Comparison of ENCODE assay signal across 29 mouse cellular contexts in genomic region chr3:159663333-159663732, GRCm38 (mm10).
A peak's percentile ranks its signal among the peaks of the same experiment; 100 is the strongest.
DNase-seq lines count a peak whose midpoint lies in the region; ATAC-seq and TF ChIP-seq lines count a peak whose summit lies in the region.
"Had no signal": no experiment of that assay in that cellular context is flagged by ENCODE, and none has a peak within 500 bp of the region (broad histone marks: within the 10 kb centered on the region; RNA-seq: fewer than 3 reads in every experiment).

No protein-coding gene starts in this region.

- no peaks in the 10 kb centered on the region for H3K9me3 ChIP-seq in hindbrain, embryonic 13.5 days
- no peaks in the 10 kb centered on the region for H3K9me3 ChIP-seq in hindbrain, embryonic 16.5 days (ENCODE audit: control insufficient read depth, low read length)
- H3K9me3 ChIP-seq in midbrain, embryonic 13.5 days, result no peaks in the 10 kb centered on the region
- H3K9me3 ChIP-seq in midbrain, embryonic 10.5 days (replicated peaks), result no peaks in the 10 kb centered on the region
- H3K9me3 ChIP-seq in forebrain, postnatal 0 days (ENCODE audit: low read length), result no peaks in the 10 kb centered on the region
- H3K9me3 ChIP-seq in neural tube, embryonic 15.5 days (replicated peaks), result no peaks in the 10 kb centered on the region
- H3K9me3 ChIP-seq: heart, embryonic 10.5 days; heart, embryonic 15.5 days; limb, embryonic 12.5 days; lung, embryonic 15.5 days had no signal

- no peaks in the 10 kb centered on the region for H3K27me3 ChIP-seq in hindbrain, embryonic 13.5 days
- H3K27me3 ChIP-seq in hindbrain, embryonic 16.5 days (replicated peaks; ENCODE audit: control insufficient read depth, insufficient read depth, low read length), result no peaks in the 10 kb centered on the region
- no peaks in the 10 kb centered on the region for H3K27me3 ChIP-seq in midbrain, embryonic 13.5 days
- H3K27me3 ChIP-seq in midbrain, embryonic 10.5 days (ENCODE audit: low read depth, poor library complexity, severe bottlenecking), result no peaks in the 10 kb centered on the region
- H3K27me3 ChIP-seq in forebrain, postnatal 0 days (ENCODE audit: insufficient read depth, low read length), result no peaks in the 10 kb centered on the region
- H3K27me3 ChIP-seq in neural tube, embryonic 15.5 days (replicated peaks), result no peaks in the 10 kb centered on the region
- H3K27me3 ChIP-seq: heart, embryonic 15.5 days; limb, embryonic 12.5 days; lung, embryonic 15.5 days had no signal

- H3K36me3 ChIP-seq in hindbrain, embryonic 13.5 days, result no peaks in the 10 kb centered on the region
- H3K36me3 ChIP-seq in hindbrain, embryonic 16.5 days (ENCODE audit: control insufficient read depth, insufficient read depth, low read length), result no peaks in the 10 kb centered on the region
- H3K36me3 ChIP-seq in midbrain, embryonic 13.5 days, result no peaks in the 10 kb centered on the region
- H3K36me3 ChIP-seq in midbrain, embryonic 10.5 days, result no peaks in the 10 kb centered on the region
- H3K36me3 ChIP-seq in forebrain, postnatal 0 days (ENCODE audit: insufficient read depth), result no peaks in the 10 kb centered on the region
- no peaks in the 10 kb centered on the region for H3K36me3 ChIP-seq in neural tube, embryonic 15.5 days
- H3K36me3 ChIP-seq: heart, embryonic 10.5 days; heart, embryonic 15.5 days; limb, embryonic 12.5 days; lung, embryonic 15.5 days had no signal

- 0 out of 2 replicates have a peak, but pooled peaks have one; percentile 57 for ATAC-seq in hindbrain, embryonic 13.5 days (ENCODE audit: low FRiP score)
- ATAC-seq in hindbrain, embryonic 16.5 days, result no peak
- ATAC-seq in midbrain, embryonic 13.5 days, result peak; percentile 62; the same call in 1 of the 2 replicates
- ATAC-seq in forebrain, postnatal 0 days, result peak; percentile 87
- peak; percentile 55; the same call in 1 of the 2 replicates for ATAC-seq in neural tube, embryonic 15.5 days (ENCODE audit: low FRiP score)
- ATAC-seq: CD4-positive, CD25-positive, alpha-beta regulatory T cell, adult 4 months had no signal

- H3K27ac ChIP-seq in hindbrain, embryonic 13.5 days, result no peak overlapping the region
- H3K27ac ChIP-seq in hindbrain, embryonic 16.5 days (ENCODE audit: low read depth, low read length), result no peak overlapping the region
- H3K27ac ChIP-seq in midbrain, embryonic 13.5 days, result no peak overlapping the region
- H3K27ac ChIP-seq in midbrain, embryonic 10.5 days (replicated peaks), result no peak overlapping the region
- no peak overlapping the region for H3K27ac ChIP-seq in forebrain, postnatal 0 days (ENCODE audit: low read depth, low read length)
- H3K27ac ChIP-seq in neural tube, embryonic 15.5 days (replicated peaks), result no peak overlapping the region
- H3K27ac ChIP-seq: heart, embryonic 10.5 days; heart, embryonic 15.5 days; layer of hippocampus, adult 2 months; left cerebral cortex, adult 2 months; limb, embryonic 12.5 days; lung, embryonic 15.5 days; stomach, postnatal 0 days had no signal

- no peak overlapping the region for H3K4me2 ChIP-seq in hindbrain, embryonic 13.5 days
- no peak overlapping the region for H3K4me2 ChIP-seq in hindbrain, embryonic 16.5 days (ENCODE audit: low read length)
- H3K4me2 ChIP-seq in midbrain, embryonic 13.5 days (replicated peaks), result no peak overlapping the region
- no peak overlapping the region for H3K4me2 ChIP-seq in forebrain, postnatal 0 days (ENCODE audit: low read depth)
- no peak overlapping the region for H3K4me2 ChIP-seq in neural tube, embryonic 15.5 days
- H3K4me2 ChIP-seq: heart, embryonic 15.5 days; limb, embryonic 12.5 days; liver, embryonic 11.5 days; lung, embryonic 15.5 days had no signal

- no peak for TF ChIP-seq CTCF in forebrain, postnatal 0 days (IDR thresholded peaks at IDR 0.05; ENCODE audit: low read depth)

- no peak for DNase-seq in midbrain, embryonic 10.5 days (ENCODE audit: low spot score)
- DNase-seq in forebrain, postnatal 0 days, result peak; percentile 5
- DNase-seq in kidney, adult 9 months, result no peak
- DNase-seq: adrenal gland, postnatal 25 days; cerebellum, adult 2 months; cerebellum, postnatal 14 days; gastrocnemius, postnatal 25 days; heart, adult 11 months; heart, postnatal 4 days; kidney, adult 18-20 months; kidney, postnatal 36 days; right cerebral cortex, postnatal 25 days; spleen, adult 18-20 months; thymus, adult 18-20 months; thymus, postnatal 25 days had no signal

- H3K4me3 ChIP-seq in hindbrain, embryonic 13.5 days, result no peak overlapping the region
- H3K4me3 ChIP-seq in hindbrain, embryonic 16.5 days (ENCODE audit: low read length), result no peak overlapping the region
- no peak overlapping the region for H3K4me3 ChIP-seq in midbrain, embryonic 13.5 days (replicated peaks)
- H3K4me3 ChIP-seq in midbrain, embryonic 10.5 days, result no peak overlapping the region
- H3K4me3 ChIP-seq in forebrain, postnatal 0 days (ENCODE audit: low read depth, low read length), result no peak overlapping the region
- no peak overlapping the region for H3K4me3 ChIP-seq in neural tube, embryonic 15.5 days (replicated peaks)
- H3K4me3 ChIP-seq: erythroblast, embryonic 14.5 days; heart, embryonic 10.5 days; heart, embryonic 15.5 days; layer of hippocampus, adult 2 months; left cerebral cortex, adult 2 months; limb, embryonic 12.5 days; lung, embryonic 15.5 days had no signal

- H3K9ac ChIP-seq in hindbrain, embryonic 13.5 days, result no peak overlapping the region
- no peak overlapping the region for H3K9ac ChIP-seq in hindbrain, embryonic 16.5 days (ENCODE audit: low read depth, low read length)
- no peak overlapping the region for H3K9ac ChIP-seq in midbrain, embryonic 13.5 days (replicated peaks)
- H3K9ac ChIP-seq in forebrain, postnatal 0 days, result no peak overlapping the region
- no peak overlapping the region for H3K9ac ChIP-seq in neural tube, embryonic 15.5 days (replicated peaks)
- H3K9ac ChIP-seq: heart, embryonic 15.5 days; limb, embryonic 12.5 days; lung, embryonic 15.5 days had no signal

- no peaks in the 10 kb centered on the region for H3K4me1 ChIP-seq in hindbrain, embryonic 13.5 days (replicated peaks)
- H3K4me1 ChIP-seq in hindbrain, embryonic 16.5 days (ENCODE audit: control insufficient read depth, insufficient read depth, low read depth, low read length), result no peaks in the 10 kb centered on the region
- H3K4me1 ChIP-seq in midbrain, embryonic 13.5 days (replicated peaks), result no peaks in the 10 kb centered on the region
- H3K4me1 ChIP-seq in midbrain, embryonic 10.5 days, result no peaks in the 10 kb centered on the region
- no peaks in the 10 kb centered on the region for H3K4me1 ChIP-seq in forebrain, postnatal 0 days (ENCODE audit: insufficient read depth)
- no peaks in the 10 kb centered on the region for H3K4me1 ChIP-seq in neural tube, embryonic 15.5 days
- H3K4me1 ChIP-seq: heart, embryonic 10.5 days; heart, embryonic 15.5 days; limb, embryonic 12.5 days; lung, embryonic 15.5 days had no signal

- 58% methylated on average over 1 of the region's 1 CpGs for WGBS in hindbrain, embryonic 13.5 days
- 51% methylated on average over 1 of the region's 1 CpGs for WGBS in hindbrain, embryonic 16.5 days
- 53% methylated on average over 1 of the region's 1 CpGs for WGBS in midbrain, embryonic 13.5 days
- WGBS in midbrain, embryonic 10.5 days, result 91% methylated on average over 1 of the region's 1 CpGs
- 38% methylated on average over 1 of the region's 1 CpGs for WGBS in forebrain, postnatal 0 days
- WGBS in neural tube, embryonic 15.5 days, result 47% methylated on average over 1 of the region's 1 CpGs
